Mouse (Mus musculus) adrenal gland, postnatal 4 days (tissue): ENCODE measurements around the gene Ism1. TPM values are rescaled to one million over a fixed set of nuclear protein-coding genes. Genes with fewer than 3 reads are reported as not detected.

Source experiments
- DNase-seq, 2 experiments: peaks; one replicate each; pipeline ENCODE4 v3.0.0; 2021 to 2022; ENCODE audit warnings: low spot score in 2 of 2, mixed read lengths in 2 of 2
- total RNA-seq, 2 experiments: library from RNA; stranded (reverse); gene quantifications; 2 replicates each; pipeline ENCODE4 v1.2.3; 2021

Gene Ism1
- total RNA-seq, 2 experiments from 2014 or later = 28.5 to 38.9 TPM

DNA sequence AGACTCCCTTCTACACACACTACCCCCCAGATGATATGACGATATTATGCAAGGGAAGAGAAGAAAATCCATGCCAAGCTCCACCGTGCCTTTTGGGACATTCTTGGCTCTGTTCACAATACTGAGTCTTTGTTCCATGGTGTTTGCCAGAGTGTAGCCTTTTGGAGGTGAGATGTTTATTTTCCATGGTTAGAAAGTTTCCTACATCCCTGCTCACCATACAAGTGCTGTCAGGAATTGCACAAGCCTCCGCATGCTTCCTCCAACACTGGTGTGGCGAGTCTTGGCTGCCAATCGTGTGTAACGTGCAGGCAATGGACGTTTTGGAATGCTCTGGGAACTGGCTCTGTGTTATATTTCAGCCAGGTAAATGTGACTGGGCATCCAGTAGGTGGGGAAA, 126.1 kb downstream of the Ism1 start:
- no peak for DNase-seq

DNA sequence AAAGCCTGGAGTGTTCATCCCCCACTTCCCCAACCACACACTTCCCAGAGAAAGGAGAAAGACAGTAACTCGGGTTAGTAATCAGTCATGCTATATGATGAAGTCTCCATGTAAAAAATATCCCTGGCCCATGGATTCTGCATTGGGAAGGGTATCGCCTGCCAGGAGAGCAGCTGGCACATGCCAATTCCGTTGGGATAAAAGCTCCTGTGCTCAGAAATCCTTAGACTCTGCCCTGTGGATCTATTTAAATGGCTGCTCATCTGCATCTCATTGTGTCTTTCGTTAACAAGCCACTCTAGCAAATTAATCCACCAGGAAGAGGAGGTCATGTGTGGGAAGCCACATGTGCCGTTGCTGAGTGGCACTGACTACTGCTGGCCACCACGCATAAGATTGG, 129.9 kb downstream of the Ism1 start:
- DNase-seq = no peak

Other genes with a start within 250 kb of the Ism1 start
- gene Sptlc3, start 184.3 kb upstream of the Ism1 start, total RNA-seq = under 1 TPM in 1 of 2 experiments, not detected in 1; 0.14 TPM